Mouse (Mus musculus): ENCODE data around the gene Ripply1. TPM values are rescaled to one million over a fixed set of nuclear protein-coding genes. Genes with fewer than 3 reads are reported as not detected.
"Not testable (repeated sequence)": the region's sequence is repeated elsewhere in the genome, so short reads cannot be mapped to it uniquely, and the experiment has no call there.

Ripply1 gene
- total and polyA plus RNA-seq, 2 experiments from 2014 or later, result not detected

DNA sequence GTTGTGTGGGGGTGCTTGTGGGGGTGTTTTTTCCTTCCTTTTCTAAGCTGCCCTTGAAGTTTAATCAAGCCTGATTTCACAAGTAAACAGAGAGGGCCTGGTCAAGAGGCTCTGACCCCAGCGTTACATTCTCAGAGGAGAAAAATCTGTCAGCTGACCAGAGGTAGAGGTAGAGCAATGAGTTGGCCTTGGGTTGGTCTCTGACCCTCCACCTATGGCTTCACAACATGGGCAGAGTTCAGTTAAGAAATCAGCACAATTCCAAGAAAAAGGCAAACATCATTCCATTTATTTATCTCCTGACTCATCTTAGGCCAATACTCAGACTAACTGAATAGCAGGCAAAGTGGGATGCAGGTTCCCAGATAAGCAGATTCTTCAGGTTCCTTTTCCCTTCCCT, 3.3 kb downstream of the Ripply1 start:
- Histone ChIP-seq H3K27ac (ENCODE audit: low read depth, low read length) (no peak overlapping the region), H3K4me2 (ENCODE audit: low read depth, low read length, poor library complexity, severe bottlenecking) (no peak overlapping the region), H3K9ac (replicated peaks; ENCODE audit: low read length, poor library complexity, severe bottlenecking) (no peak overlapping the region), H3K9me3 (ENCODE audit: low read length) (no peaks in the 10 kb centered on the region), H3K4me1 (ENCODE audit: insufficient read depth, low read length) (no peaks in the 10 kb centered on the region), H3K27me3 (ENCODE audit: insufficient read depth, low read length) (peaks cover 15% of the 10 kb centered on the region; the same call in 1 of the 2 replicates), H3K4me3 (ENCODE audit: low read depth, low read length) (no peak overlapping the region), H3K36me3 (ENCODE audit: insufficient read depth, low read length) (no peaks in the 10 kb centered on the region)
- TF ChIP-seq CTCF (IDR thresholded peaks at IDR 0.05), result no peak
- DNase-seq (ENCODE audit: low spot score), result no peak
- WGBS, result 77% methylated on average over 1 of the region's 1 CpGs
- no peak for ATAC-seq (ENCODE audit: low FRiP score)

DNA sequence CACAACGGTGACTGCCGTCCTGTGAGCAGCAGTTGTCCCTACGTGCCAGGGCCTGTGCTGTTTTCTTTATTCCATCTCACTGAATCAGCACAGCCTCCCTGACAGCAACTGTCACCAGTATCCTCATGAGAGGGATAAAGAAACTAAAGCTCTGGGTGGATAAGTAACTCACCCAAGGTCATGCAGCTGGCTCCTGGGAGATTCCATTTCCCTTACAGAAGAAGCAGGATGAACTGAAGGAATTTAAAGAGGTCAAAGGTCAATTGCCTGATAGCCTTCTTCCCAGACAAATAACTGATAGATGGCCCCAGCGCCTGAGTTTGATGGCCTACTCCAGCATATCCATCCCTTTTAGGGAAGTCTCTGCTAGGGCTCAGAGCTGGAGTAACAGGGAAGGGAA, 4.8 kb downstream of the Ripply1 start:
- Histone ChIP-seq H3K36me3 (ENCODE audit: insufficient read depth, low read length) (no peaks in the 10 kb centered on the region), H3K4me3 (ENCODE audit: low read depth, low read length) (no peak overlapping the region), H3K27ac (ENCODE audit: low read depth, low read length) (no peak overlapping the region), H3K4me2 (ENCODE audit: low read depth, low read length, poor library complexity, severe bottlenecking) (no peak overlapping the region), H3K9ac (replicated peaks; ENCODE audit: low read length, poor library complexity, severe bottlenecking) (no peak overlapping the region), H3K4me1 (ENCODE audit: insufficient read depth, low read length) (no peaks in the 10 kb centered on the region), H3K9me3 (ENCODE audit: low read length) (no peaks in the 10 kb centered on the region), H3K27me3 (ENCODE audit: insufficient read depth, low read length) (peaks cover 9% of the 10 kb centered on the region; the same call in 1 of the 2 replicates)
- 57% methylated on average over 4 of the region's 4 CpGs for WGBS
- TF ChIP-seq CTCF (IDR thresholded peaks at IDR 0.05), result no peak
- no peak for DNase-seq (ENCODE audit: low spot score)
- no peak for ATAC-seq (ENCODE audit: low FRiP score)

- DNase-seq (ENCODE audit: low spot score), result no peak
- no peaks in the 10 kb centered on the region for H3K9me3 ChIP-seq (ENCODE audit: low read length)
- H3K36me3 ChIP-seq (ENCODE audit: insufficient read depth, low read length), result no peaks in the 10 kb centered on the region
- WGBS, result 69% methylated on average over 7 of the region's 7 CpGs
- no peak for ATAC-seq (ENCODE audit: low FRiP score)
- no peak overlapping the region for H3K4me2 ChIP-seq (ENCODE audit: low read depth, low read length, poor library complexity, severe bottlenecking)
- TF ChIP-seq CTCF (IDR thresholded peaks at IDR 0.05), result no peak
- no peak overlapping the region for H3K9ac ChIP-seq (replicated peaks; ENCODE audit: low read length, poor library complexity, severe bottlenecking)
- no peaks in the 10 kb centered on the region; the same call in 1 of the 2 replicates for H3K27me3 ChIP-seq (ENCODE audit: insufficient read depth, low read length)
- H3K4me3 ChIP-seq (ENCODE audit: low read depth, low read length), result no peak overlapping the region
- H3K27ac ChIP-seq (ENCODE audit: low read depth, low read length), result no peak overlapping the region
- peaks cover under 1% of the 10 kb centered on the region; the same call in 1 of the 2 replicates for H3K4me1 ChIP-seq (ENCODE audit: insufficient read depth, low read length)
Observed at GRCm38 (mm10) chrX:139775084-139775612, 7.0 kb downstream of the Ripply1 start.

DNA sequence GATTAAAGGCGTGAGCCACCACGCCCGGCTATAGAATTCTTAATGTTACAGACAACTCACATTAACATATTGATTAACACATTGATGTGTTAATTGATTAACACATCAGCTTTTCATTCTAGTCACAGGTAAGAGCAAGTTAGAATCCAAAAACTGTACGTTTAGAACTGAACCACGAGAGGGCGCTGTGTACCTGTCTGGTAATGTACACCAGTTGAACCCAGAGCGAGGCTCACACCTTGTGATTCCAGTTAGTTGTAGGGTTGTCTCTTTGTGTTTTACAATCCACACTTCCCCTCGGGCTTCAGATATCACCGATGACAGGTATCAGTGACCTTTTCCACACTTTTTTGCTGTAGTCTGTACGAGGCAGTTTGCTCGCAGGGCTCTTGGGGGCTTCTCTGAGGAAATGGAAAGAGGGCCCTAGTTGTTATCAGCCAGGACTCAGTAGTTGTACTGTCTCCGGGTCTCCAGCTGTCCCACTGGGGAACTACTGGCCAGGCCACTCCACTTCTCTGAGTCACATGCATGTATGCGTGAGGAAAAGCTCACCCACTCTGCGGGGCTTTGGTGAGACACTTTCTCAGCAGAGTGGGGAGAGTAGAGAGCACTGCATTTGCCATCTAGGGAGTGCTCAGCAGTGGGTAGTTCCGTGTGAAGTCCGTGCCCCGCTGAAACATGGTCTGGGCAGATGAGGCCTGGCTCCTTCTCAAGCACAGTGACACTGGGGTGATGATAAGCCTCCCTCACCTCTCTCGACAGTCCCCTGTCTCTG, 7.7 kb downstream of the Ripply1 start:
- Histone ChIP-seq H3K27me3 (ENCODE audit: insufficient read depth, low read length) (no peaks in the 10 kb centered on the region; the same call in 1 of the 2 replicates), H3K27ac (ENCODE audit: low read depth, low read length) (no peak overlapping the region), H3K4me1 (ENCODE audit: insufficient read depth, low read length) (peaks cover 2% of the 10 kb centered on the region; the same call in 1 of the 2 replicates), H3K4me3 (ENCODE audit: low read depth, low read length) (no peak overlapping the region), H3K9me3 (ENCODE audit: low read length) (no peaks in the 10 kb centered on the region), H3K36me3 (ENCODE audit: insufficient read depth, low read length) (no peaks in the 10 kb centered on the region), H3K4me2 (ENCODE audit: low read depth, low read length, poor library complexity, severe bottlenecking) (no peak overlapping the region), H3K9ac (replicated peaks; ENCODE audit: low read length, poor library complexity, severe bottlenecking) (no peak overlapping the region)
- 36% methylated on average over 18 of the region's 18 CpGs for WGBS
- TF ChIP-seq CTCF (IDR thresholded peaks at IDR 0.05), result peak; percentile 75
- no peak for ATAC-seq (ENCODE audit: low FRiP score)
- DNase-seq (ENCODE audit: low spot score), result peak; percentile 59

- H3K36me3 ChIP-seq (ENCODE audit: insufficient read depth, low read length), result no peaks in the 10 kb centered on the region
- ATAC-seq (ENCODE audit: low FRiP score) (0 out of 2 replicates have a peak, but pooled peaks have one; percentile 23), DNase-seq (ENCODE audit: low spot score) (peak; percentile 20)
- WGBS, result 46% methylated on average over 13 of the region's 13 CpGs
- H3K27me3 ChIP-seq (ENCODE audit: insufficient read depth, low read length), result no peaks in the 10 kb centered on the region; the same call in 1 of the 2 replicates
- H3K27ac ChIP-seq (ENCODE audit: low read depth, low read length), result no peak overlapping the region
- peaks cover 2% of the 10 kb centered on the region; the same call in 1 of the 2 replicates for H3K4me1 ChIP-seq (ENCODE audit: insufficient read depth, low read length)
- H3K4me3 ChIP-seq (ENCODE audit: low read depth, low read length), result no peak overlapping the region
- H3K4me2 ChIP-seq (ENCODE audit: low read depth, low read length, poor library complexity, severe bottlenecking), result no peak overlapping the region
- H3K9me3 ChIP-seq (ENCODE audit: low read length), result no peaks in the 10 kb centered on the region
- H3K9ac ChIP-seq (replicated peaks; ENCODE audit: low read length, poor library complexity, severe bottlenecking), result no peak overlapping the region
- TF ChIP-seq CTCF (IDR thresholded peaks at IDR 0.05), result no peak
Observed at GRCm38 (mm10) chrX:139769975-139770637, 12.0 kb downstream of the Ripply1 start.

GRCm38 (mm10) chrX:139762546-139762945, 19.6 kb downstream of the Ripply1 start:
- H3K27me3 ChIP-seq (ENCODE audit: insufficient read depth, low read length), result no peaks in the 10 kb centered on the region
- DNase-seq (ENCODE audit: low spot score), result peak; percentile 17
- TF ChIP-seq CTCF (IDR thresholded peaks at IDR 0.05), result peak; percentile 56
- no peak overlapping the region for H3K4me3 ChIP-seq (ENCODE audit: low read depth, low read length)
- H3K36me3 ChIP-seq (ENCODE audit: insufficient read depth, low read length), result no peaks in the 10 kb centered on the region
- 85% methylated on average over 2 of the region's 2 CpGs for WGBS
- ATAC-seq (ENCODE audit: low FRiP score), result no peak
- no peak overlapping the region for H3K27ac ChIP-seq (ENCODE audit: low read depth, low read length)
- H3K9me3 ChIP-seq (ENCODE audit: low read length), result no peaks in the 10 kb centered on the region
- no peak overlapping the region for H3K9ac ChIP-seq (replicated peaks; ENCODE audit: low read length, poor library complexity, severe bottlenecking)
- no peak overlapping the region for H3K4me2 ChIP-seq (ENCODE audit: low read depth, low read length, poor library complexity, severe bottlenecking)
- no peaks in the 10 kb centered on the region for H3K4me1 ChIP-seq (ENCODE audit: insufficient read depth, low read length)

DNA sequence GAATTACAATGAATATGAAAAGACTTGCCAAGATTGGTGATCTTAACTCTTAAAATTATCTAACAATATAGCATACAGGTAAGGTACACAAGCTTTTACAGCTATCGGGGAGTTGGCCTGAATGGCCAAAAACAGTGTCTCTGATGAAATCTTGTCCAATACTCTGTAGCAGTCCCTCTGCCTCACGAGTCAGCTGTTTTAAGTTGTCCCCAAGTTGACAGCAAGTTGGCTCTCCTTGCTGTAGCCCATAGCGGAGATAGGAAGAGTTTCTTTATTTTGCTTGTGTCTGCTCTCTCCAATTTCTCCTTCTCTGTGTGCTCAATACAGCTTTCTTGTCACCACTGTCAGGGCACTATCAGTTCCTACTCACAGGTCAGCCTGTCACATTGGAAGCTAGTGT, 23.5 kb downstream of the Ripply1 start:
- H3K4me1 ChIP-seq (ENCODE audit: insufficient read depth, low read length); H3K4me3 ChIP-seq (ENCODE audit: low read depth, low read length); H3K36me3 ChIP-seq (ENCODE audit: insufficient read depth, low read length); H3K27ac ChIP-seq (ENCODE audit: low read depth, low read length); H3K9ac ChIP-seq (replicated peaks; ENCODE audit: low read length, poor library complexity, severe bottlenecking); H3K4me2 ChIP-seq (ENCODE audit: low read depth, low read length, poor library complexity, severe bottlenecking); DNase-seq (ENCODE audit: low spot score); H3K9me3 ChIP-seq (ENCODE audit: low read length); ATAC-seq (ENCODE audit: low FRiP score); H3K27me3 ChIP-seq (ENCODE audit: insufficient read depth, low read length): not testable (repeated sequence)
- WGBS, result 77% methylated on average over 3 of the region's 3 CpGs
